Mouse (Mus musculus): ENCODE measurements around the gene Rbbp5. TPM values are rescaled to one million over a fixed set of nuclear protein-coding genes. Genes with fewer than 3 reads are reported as not detected.

Rbbp5 gene
- polyA plus RNA-seq (2012; ENCODE audit: insufficient read depth, low replicate concordance): 3.3 TPM in 1 of 2 replicates, not detected in the other

DNA sequence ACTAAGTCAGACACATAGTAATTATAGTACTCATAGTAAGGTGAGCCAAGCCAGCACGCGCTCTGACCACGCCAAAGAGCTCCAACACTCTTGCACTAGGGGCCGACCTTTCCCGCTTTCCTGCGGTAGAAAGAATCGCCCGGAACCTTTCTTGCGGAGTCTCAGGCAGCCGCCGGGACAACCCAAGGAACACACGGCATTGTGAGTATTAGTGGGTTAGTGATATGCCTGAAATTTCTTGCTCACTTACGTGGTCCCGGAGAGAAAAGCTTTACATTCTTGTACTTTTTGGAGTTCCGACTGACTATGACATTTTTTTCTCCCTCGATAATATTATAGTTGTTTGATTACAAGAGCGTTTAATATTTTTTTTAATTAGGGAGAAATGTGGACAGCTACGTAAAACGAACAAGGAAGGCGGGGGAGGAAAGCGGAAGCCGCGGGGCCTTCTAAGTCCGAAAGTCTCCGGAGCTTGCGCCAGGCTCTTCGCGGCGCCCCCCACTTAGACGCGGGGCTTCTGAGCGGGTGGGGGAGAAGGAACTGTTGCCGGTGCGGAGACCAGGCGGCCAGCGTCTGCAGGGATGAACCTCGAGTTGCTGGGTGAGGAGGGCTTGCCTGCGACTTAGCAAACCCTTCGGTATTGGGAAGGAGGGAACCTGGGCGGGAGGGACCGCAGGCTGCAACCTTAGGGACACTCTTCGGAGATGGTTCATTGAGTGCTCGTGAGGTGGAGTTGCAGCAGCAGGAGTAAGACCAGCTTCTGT, at the start of gene Rbbp5:
Gene Rbbp5, plus strand, starts transcription at position 438 of the 764 bp plus-strand sequence.
- Histone ChIP-seq H3K36me3 (replicated peaks; ENCODE audit: low read length) (peaks cover 2% of the 10 kb centered on the region), H3K4me3 (replicated peaks) (peak within 1 kb of the TSS; percentile 99), H3K9me3 (no peaks in the 10 kb centered on the region), H3K27me3 (replicated peaks) (no peaks in the 10 kb centered on the region), H3K4me1 (peaks cover 47% of the 10 kb centered on the region)
- TF ChIP-seq GATA1 (IDR thresholded peaks at IDR 0.05; ENCODE audit: borderline replicate concordance, low read length) (no peak), FLI1 (IDR thresholded peaks at IDR 0.05; ENCODE audit: low read length) (no peak)

- H3K4me1 ChIP-seq: peaks cover 12% of the 10 kb centered on the region; the same call in 1 of the 2 replicates
- TF ChIP-seq GATA1 (IDR thresholded peaks at IDR 0.05; ENCODE audit: borderline replicate concordance, low read length) (no peak), FLI1 (IDR thresholded peaks at IDR 0.05; ENCODE audit: low read length) (no peak)
- peaks cover 5% of the 10 kb centered on the region for H3K27me3 ChIP-seq (replicated peaks)
- H3K9me3 ChIP-seq: no peaks in the 10 kb centered on the region
- H3K36me3 ChIP-seq (replicated peaks; ENCODE audit: low read length): peaks cover 9% of the 10 kb centered on the region
- no peak overlapping the region for H3K4me3 ChIP-seq (replicated peaks)
Measured at GRCm38 (mm10) chr1:132430818-132431217, 46.3 kb upstream of the Rbbp5 start.

DNA sequence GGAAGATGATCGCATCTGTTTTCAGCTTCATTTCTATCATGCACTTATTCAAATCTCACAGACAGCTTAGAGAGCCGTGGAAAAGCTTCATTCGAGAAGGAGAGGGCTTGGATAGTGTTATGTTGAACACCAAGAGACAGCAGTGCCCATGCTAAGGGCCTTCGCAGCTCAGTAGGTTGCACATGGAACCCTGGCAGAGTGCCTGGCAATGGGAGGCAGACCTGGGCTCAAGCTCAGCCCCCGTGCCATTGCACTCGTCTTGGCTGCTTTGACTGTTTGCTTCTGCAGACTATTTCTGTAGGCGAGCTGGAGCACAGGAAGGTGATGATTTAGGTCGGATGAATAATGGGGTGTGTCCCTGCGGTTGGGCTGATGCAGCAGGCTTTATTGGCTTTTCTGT, 45.4 kb upstream of the Rbbp5 start:
- no peak for TF ChIP-seq FLI1 (IDR thresholded peaks at IDR 0.05; ENCODE audit: low read length)
- no peak for TF ChIP-seq GATA1 (IDR thresholded peaks at IDR 0.05; ENCODE audit: borderline replicate concordance, low read length)
- Histone ChIP-seq H3K4me3 (replicated peaks) (no peak overlapping the region), H3K4me1 (peaks cover 14% of the 10 kb centered on the region), H3K9me3 (no peaks in the 10 kb centered on the region), H3K27me3 (replicated peaks) (peaks cover 5% of the 10 kb centered on the region), H3K36me3 (replicated peaks; ENCODE audit: low read length) (peaks cover 11% of the 10 kb centered on the region)

DNA sequence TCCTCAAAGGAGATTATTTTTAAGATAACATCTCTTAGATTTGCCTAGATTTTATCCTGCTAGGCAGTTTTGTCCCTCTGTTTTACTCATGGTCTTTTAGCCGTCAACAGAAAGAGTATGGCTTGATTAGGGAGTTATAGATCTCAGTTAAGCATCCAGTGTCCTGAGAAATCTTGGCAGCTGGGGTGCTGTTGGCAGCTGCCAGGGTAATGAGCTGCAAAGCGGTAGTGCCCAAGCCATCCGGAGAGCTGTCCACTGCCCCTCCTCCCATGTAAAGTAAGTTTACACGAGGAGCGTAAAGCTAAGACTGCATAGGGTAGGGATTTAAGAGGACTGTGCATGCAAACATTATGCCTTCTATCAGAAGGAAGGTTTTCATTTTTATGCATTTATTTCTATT, 43.8 kb upstream of the Rbbp5 start:
- peaks cover 11% of the 10 kb centered on the region for H3K36me3 ChIP-seq (replicated peaks; ENCODE audit: low read length)
- peaks cover 16% of the 10 kb centered on the region for H3K4me1 ChIP-seq
- H3K27me3 ChIP-seq (replicated peaks): peaks cover 5% of the 10 kb centered on the region
- H3K4me3 ChIP-seq (replicated peaks): no peak overlapping the region
- no peaks in the 10 kb centered on the region for H3K9me3 ChIP-seq
- no peak for TF ChIP-seq FLI1 (IDR thresholded peaks at IDR 0.05; ENCODE audit: low read length)
- no peak for TF ChIP-seq GATA1 (IDR thresholded peaks at IDR 0.05; ENCODE audit: borderline replicate concordance, low read length)

- no peak for TF ChIP-seq FLI1 (IDR thresholded peaks at IDR 0.05; ENCODE audit: low read length)
- no peak for TF ChIP-seq GATA1 (IDR thresholded peaks at IDR 0.05; ENCODE audit: borderline replicate concordance, low read length)
- peaks cover 5% of the 10 kb centered on the region for H3K27me3 ChIP-seq (replicated peaks)
Measured at GRCm38 (mm10) chr1:132434032-132434431, 43.1 kb upstream of the Rbbp5 start.

GRCm38 (mm10) chr1:132436320-132436958, 40.7 kb upstream of the Rbbp5 start:
- no peak for TF ChIP-seq GATA1 (IDR thresholded peaks at IDR 0.05; ENCODE audit: borderline replicate concordance, low read length)
- TF ChIP-seq FLI1 (IDR thresholded peaks at IDR 0.05; ENCODE audit: low read length): no peak
- Histone ChIP-seq H3K36me3 (replicated peaks; ENCODE audit: low read length) (peaks cover 22% of the 10 kb centered on the region), H3K27me3 (replicated peaks) (peaks cover 4% of the 10 kb centered on the region), H3K4me1 (peaks cover 9% of the 10 kb centered on the region), H3K9me3 (peaks cover 3% of the 10 kb centered on the region; the same call in 1 of the 2 replicates), H3K4me3 (replicated peaks) (no peak overlapping the region)

More at GRCm38 (mm10) chr1:132434032-132434431, 43.1 kb upstream of the Rbbp5 start:
- peaks cover 11% of the 10 kb centered on the region for H3K36me3 ChIP-seq (replicated peaks; ENCODE audit: low read length)
- H3K4me3 ChIP-seq (replicated peaks): no peak overlapping the region
- H3K9me3 ChIP-seq: no peaks in the 10 kb centered on the region
- peaks cover 11% of the 10 kb centered on the region for H3K4me1 ChIP-seq

- peaks cover 9% of the 10 kb centered on the region for H3K4me1 ChIP-seq
- peaks cover 26% of the 10 kb centered on the region for H3K36me3 ChIP-seq (replicated peaks; ENCODE audit: low read length)
- peaks cover 4% of the 10 kb centered on the region for H3K27me3 ChIP-seq (replicated peaks)
- TF ChIP-seq GATA1 (IDR thresholded peaks at IDR 0.05; ENCODE audit: borderline replicate concordance, low read length) (no peak), FLI1 (IDR thresholded peaks at IDR 0.05; ENCODE audit: low read length) (no peak)
- peaks cover 3% of the 10 kb centered on the region; the same call in 1 of the 2 replicates for H3K9me3 ChIP-seq
- no peak overlapping the region for H3K4me3 ChIP-seq (replicated peaks)
Measured at GRCm38 (mm10) chr1:132436960-132437359, 40.2 kb upstream of the Rbbp5 start.

- no peak overlapping the region for H3K4me3 ChIP-seq (replicated peaks)
- TF ChIP-seq FLI1 (IDR thresholded peaks at IDR 0.05; ENCODE audit: low read length) (no peak), GATA1 (IDR thresholded peaks at IDR 0.05; ENCODE audit: borderline replicate concordance, low read length) (no peak)
Measured at GRCm38 (mm10) chr1:132437389-132437788, 39.8 kb upstream of the Rbbp5 start.

DNA sequence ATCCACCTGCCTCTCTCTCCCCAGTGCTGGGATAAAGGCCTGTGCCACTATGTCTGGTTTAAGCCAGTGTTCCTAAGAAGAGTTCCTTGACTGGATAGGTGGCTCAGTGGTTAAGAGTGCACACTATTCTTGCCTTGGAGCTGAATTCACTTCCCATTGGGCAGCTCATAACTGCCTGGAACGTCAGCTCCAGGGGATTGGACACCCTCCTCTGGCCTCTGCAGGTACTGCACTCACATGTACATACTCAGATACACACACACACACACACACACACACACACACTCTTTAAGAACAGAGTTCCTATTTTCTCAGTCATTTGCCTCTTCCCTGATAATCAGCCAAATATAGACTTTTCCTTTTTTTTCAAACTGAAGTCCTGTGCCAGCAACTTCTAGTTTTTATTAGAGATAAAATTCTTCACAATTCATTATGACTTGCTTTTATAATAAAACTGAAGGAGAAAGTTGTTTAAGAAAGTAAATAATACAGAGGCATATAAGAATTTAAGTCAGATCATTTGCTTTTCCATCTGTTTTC, 36.2 kb upstream of the Rbbp5 start:
- H3K9me3 ChIP-seq: peaks cover 3% of the 10 kb centered on the region; the same call in 1 of the 2 replicates
- TF ChIP-seq GATA1 (IDR thresholded peaks at IDR 0.05; ENCODE audit: borderline replicate concordance, low read length) (no peak), FLI1 (IDR thresholded peaks at IDR 0.05; ENCODE audit: low read length) (no peak)
- H3K27me3 ChIP-seq (replicated peaks): no peaks in the 10 kb centered on the region
- peaks cover 22% of the 10 kb centered on the region for H3K36me3 ChIP-seq (replicated peaks; ENCODE audit: low read length)
- H3K4me1 ChIP-seq: peaks cover 4% of the 10 kb centered on the region; the same call in 1 of the 2 replicates
- no peak overlapping the region for H3K4me3 ChIP-seq (replicated peaks)

More at GRCm38 (mm10) chr1:132437389-132437788, 39.8 kb upstream of the Rbbp5 start:
- Histone ChIP-seq H3K36me3 (replicated peaks; ENCODE audit: low read length) (peaks cover 30% of the 10 kb centered on the region), H3K4me1 (peaks cover 9% of the 10 kb centered on the region), H3K27me3 (replicated peaks) (peaks cover 4% of the 10 kb centered on the region), H3K9me3 (peaks cover 3% of the 10 kb centered on the region; the same call in 1 of the 2 replicates)
